Mouse (Mus musculus) liver, embryonic 14.5 days (tissue): ENCODE results near the gene Trpc4.

Source experiments
- CTCF ChIP-seq: IDR thresholded peaks from 2 replicates; pipeline ENCODE4 v1.5.1; 2016; ENCODE audit warnings: antibody characterized with exemption, low read depth, control low read depth
- EP300 ChIP-seq: IDR thresholded peaks from 2 replicates; pipeline ENCODE4 v1.6.1; 2016; ENCODE audit warnings: antibody characterized with exemption, low read depth

- TF ChIP-seq CTCF (no peak), EP300 (no peak)
These were observed 89.1 kb downstream of the Trpc4 start for GRCm38 (mm10) chr3:54244729-54245465.
